Mouse (Mus musculus): Measurements from ENCODE around the gene Tex44.

Tex44 gene

DNA sequence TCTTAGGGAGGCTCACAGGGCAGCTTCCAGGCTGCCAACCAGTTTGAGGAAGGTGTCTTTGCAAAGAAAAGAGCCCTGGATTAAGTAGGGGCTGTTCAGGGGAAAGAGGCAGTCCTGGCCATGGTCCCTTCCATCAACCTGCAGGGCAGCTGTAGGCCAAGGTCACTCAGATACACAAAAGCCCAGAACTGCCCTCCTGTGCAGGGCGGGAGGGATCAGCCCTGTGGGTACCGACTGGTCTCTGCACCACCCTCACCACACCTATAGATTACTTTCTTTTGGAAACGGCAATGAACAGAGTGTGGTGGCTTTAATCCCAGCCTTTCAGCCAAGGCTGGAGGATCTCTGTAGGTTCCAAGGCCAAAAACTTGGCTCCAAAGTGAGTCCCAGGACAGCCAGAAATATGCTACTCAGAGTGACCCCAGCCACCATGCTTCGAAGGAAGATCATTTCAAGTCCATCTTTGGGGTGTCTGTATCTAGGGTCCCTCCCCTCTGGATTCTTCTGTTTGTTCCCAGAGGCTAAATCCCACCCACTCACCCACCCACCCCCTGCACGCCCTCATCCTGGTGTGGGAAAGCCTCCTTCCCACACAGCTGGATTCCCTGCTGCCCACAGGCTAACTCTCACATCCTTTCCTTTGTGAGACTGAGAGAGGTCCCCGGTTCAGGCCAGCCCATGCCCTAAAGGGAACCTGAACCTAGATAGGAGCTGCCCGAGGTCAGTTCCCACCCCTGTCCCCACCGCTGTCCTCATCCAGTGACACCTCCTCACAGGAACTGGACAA is 17.4 kb downstream of the Tex44 start:
- peak; percentile 55 to 81 for DNase-seq (ENCODE audit: inconsistent age in 2 of 2, low spot score in 1 of 2)

- peak; percentile 26 to 62 for DNase-seq (ENCODE audit: inconsistent age in 2 of 2, low spot score in 1 of 2)
Measured at GRCm38 (mm10) chr1:86447596-86448171, 21.6 kb downstream of the Tex44 start.

GRCm38 (mm10) chr1:86448272-86448671 is 22.1 kb downstream of the Tex44 start:
- peak; percentile 40 to 81 for DNase-seq (ENCODE audit: inconsistent age in 2 of 2, low spot score in 1 of 2)

GRCm38 (mm10) chr1:86449966-86450365 is 23.8 kb downstream of the Tex44 start:
- no peak for DNase-seq (ENCODE audit: inconsistent age in 2 of 2, low spot score in 1 of 2)

- DNase-seq (ENCODE audit: inconsistent age in 2 of 2, low spot score in 1 of 2): no peak
Measured at GRCm38 (mm10) chr1:86452713-86453112, 26.6 kb downstream of the Tex44 start.

DNA sequence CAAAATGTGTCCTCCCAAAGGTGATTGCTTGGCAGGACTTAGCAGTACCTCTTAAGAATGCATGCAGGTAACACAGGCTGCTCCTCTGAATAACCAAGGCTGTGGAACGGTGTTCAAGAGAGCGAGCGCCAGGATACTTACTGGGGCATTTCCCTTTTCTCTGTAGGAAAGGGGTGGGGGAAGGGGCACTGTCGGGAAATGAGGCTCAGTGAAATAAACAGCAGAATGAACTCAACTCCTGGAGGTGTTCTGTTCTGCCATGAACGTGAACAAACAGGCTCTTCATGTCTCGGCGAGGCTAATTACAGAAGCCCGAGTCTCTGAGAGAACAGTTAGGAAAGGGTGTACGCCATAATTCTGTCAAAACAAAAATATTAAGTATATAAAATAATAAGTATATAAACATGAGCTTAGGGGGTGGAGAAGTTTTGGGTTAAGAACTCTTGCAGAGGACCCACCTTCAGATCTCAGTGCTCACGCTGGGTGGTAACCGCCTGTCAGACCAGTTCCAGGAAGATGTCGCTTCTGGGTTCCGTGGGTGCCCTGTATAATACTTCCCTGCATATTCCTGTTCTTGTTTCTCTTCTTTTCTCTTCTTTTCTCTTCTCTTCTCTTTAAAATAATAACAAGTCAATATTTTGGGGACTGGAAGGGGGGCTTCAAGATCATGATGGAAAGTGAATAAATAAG is 30.9 kb downstream of the Tex44 start:
- no peak for DNase-seq (ENCODE audit: inconsistent age in 2 of 2, low spot score in 1 of 2)

DNA sequence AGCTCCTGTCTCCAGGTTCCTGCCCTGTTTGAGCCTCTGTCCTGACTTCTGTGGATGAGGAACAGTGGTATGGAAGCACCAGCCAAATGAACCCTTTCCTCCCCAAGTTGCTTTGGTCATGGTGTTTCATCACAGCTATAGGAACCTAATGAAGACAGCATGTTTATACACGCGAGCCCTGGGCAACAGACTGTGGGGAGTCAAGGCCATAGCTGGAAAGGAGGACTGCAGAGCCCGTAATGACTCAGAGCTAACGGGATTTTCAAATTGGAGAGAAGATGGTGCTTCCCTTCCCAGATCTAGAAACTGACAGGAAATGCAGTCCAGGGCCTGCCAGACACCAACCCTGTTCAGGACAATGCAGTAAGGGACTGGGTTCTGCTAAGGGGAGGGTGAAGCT is 33.2 kb downstream of the Tex44 start:
- DNase-seq (ENCODE audit: inconsistent age in 2 of 2, low spot score in 1 of 2): peak in 1 of 2 experiments; percentile 66

DNA sequence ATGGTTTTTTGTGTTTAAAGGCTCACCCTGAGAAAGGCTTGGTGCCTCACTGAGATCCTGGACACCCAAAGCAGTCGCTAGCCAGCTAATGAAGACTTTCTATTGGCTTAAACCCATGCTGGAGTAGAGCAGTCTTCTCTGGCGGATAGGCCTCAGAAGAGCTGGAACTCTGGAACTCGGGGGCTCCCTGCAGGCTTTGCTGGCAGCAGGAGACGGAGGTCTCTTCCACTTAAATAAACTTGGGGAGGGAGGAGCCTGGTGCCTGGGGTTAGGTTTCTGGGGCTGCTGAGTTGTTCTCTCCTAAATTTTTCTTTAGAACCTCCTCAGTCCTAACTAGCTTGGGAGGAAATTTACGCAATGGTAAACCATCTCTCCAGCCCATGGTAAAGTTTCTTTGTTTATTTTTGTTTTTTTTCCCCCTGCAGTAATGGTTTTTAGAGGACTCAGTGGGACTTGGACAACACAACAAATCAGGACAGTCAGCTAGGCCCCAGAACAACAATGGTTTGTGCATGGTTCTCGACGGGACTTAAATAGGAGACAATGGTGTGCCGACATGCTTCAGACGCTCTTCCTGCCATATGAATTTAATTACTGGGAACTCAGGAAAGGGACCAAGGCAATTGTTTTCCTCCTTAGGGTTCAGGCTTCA is 38.2 kb downstream of the Tex44 start:
- DNase-seq (ENCODE audit: inconsistent age in 2 of 2, low spot score in 1 of 2): no peak

- DNase-seq (ENCODE audit: inconsistent age in 2 of 2, low spot score in 1 of 2): peak in 1 of 2 experiments; percentile 64
Measured at GRCm38 (mm10) chr1:86464875-86465224, 38.7 kb downstream of the Tex44 start.

DNA sequence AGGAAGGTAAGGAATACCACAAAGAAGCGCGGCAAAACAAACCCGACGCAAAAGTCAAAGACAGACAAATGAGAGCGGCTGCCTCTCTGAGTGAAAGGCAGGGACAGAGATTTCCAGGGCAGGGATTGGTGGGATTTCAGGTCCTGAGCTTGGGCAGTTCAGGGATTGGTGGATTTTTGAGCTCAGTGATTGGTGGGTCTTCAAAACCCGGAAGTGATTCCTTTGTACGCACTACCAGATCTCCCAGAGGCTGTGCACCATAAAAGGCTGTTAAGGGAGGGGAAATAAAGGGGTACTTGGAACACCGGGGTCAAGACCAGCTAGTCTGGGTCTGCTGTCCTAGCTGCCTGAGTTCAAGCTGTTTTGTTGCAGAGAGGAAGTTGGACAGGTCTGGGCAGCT is 41.3 kb downstream of the Tex44 start:
- DNase-seq (ENCODE audit: inconsistent age in 2 of 2, low spot score in 1 of 2): no peak

DNA sequence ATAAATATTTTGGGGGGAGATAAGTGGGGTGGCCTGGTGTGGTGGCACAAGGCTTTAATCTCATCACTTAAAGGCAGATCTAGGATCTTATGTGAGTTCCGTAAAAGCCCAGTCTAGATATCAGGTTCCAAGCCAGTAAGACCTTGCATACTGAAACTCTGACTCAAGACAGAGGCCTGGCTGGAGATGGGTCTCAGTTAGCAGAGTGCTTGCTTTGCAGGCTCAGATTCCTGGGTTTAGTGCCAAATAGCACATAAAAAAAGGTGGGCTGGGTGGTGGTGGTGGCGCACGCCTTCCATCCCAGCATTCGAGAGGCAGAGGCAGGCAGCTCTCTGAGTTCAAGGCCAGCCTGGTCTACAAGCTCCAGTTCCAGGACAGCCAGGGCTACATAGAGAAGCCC is 43.7 kb downstream of the Tex44 start:
- peak in 1 of 2 experiments; percentile 74 for DNase-seq (ENCODE audit: inconsistent age in 2 of 2, low spot score in 1 of 2)

DNA sequence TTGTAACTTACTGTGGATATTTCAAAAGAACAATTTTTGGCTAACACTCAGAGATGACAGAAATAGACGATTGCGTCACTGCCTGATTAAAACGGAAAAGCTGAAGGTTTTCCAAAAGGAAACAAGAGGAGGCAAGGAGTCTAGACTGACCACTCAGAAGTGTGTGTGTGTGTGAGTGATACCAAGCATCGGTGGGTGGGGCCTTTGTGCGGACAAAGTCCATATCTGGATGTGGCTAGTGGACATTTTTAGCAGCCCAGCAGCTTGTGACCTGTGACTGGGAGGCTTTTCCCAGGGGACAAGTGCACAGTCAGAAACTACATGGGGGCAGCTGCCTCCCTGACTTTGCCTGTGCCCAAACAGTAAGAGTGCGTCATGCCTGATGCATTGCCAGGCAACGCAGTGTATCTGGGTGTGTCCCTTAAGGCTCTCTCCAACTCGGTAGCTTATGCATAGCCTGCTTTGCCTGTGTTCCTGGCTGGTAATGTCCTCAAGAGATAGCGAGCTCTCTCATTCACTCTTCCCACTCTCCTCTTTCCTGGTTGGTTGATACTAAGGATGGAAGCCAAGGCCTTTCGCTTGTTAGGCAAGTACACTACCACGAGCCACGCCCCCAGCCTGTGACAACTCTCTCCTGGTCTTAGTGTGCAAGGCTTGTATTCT is 44.5 kb downstream of the Tex44 start:
- peak; percentile 88 to 95 for DNase-seq (ENCODE audit: inconsistent age in 2 of 2, low spot score in 1 of 2)

GRCm38 (mm10) chr1:86471504-86471961 is 45.4 kb downstream of the Tex44 start:
- peak; percentile 53 to 79 for DNase-seq (ENCODE audit: inconsistent age in 2 of 2, low spot score in 1 of 2)

DNA sequence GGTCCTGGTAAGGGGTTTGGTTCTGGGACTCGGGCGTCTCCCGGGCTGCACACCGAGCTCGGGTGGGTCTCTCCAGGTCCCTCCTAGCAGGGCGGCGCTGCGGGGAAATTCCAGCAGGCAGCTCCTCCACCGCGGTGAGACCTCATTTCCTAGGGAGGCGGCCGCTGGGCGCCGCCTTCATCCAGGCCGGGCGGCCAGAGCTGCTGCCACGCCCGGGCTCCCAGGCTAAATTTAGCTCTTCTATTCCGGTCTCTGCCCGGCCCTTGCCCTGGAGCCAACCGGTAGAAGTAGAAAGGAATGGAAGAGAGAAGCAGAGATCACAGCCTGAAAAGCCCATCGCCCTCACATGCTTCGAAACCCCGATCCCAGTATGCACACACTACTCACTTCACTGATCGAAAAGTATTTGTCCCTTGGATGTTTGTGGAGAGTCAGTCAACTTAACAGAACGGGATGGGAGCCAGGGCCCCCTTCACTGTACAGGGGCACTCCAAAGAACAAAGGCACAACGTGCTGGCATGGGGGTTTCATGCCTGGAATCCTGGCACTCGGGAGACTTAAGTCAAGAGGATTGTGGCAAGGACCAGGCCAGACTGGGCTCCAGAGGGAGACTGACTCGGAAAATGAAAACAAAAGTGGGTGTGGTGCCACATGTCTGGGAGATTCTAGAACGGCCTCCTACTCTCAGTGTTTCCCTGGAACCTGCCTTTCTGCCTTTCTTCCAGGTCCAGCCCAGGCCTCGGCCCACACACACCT is 46.2 kb downstream of the Tex44 start:
- DNase-seq (ENCODE audit: inconsistent age in 2 of 2, low spot score in 1 of 2): peak; percentile 82 to 89

- DNase-seq (ENCODE audit: inconsistent age in 2 of 2, low spot score in 1 of 2): no peak
Measured at GRCm38 (mm10) chr1:86473109-86473760, 47.1 kb downstream of the Tex44 start.

Data from adrenal gland, adult (tissue).